Mouse (Mus musculus): ENCODE results near the gene Gba.

The Gba gene

DNA sequence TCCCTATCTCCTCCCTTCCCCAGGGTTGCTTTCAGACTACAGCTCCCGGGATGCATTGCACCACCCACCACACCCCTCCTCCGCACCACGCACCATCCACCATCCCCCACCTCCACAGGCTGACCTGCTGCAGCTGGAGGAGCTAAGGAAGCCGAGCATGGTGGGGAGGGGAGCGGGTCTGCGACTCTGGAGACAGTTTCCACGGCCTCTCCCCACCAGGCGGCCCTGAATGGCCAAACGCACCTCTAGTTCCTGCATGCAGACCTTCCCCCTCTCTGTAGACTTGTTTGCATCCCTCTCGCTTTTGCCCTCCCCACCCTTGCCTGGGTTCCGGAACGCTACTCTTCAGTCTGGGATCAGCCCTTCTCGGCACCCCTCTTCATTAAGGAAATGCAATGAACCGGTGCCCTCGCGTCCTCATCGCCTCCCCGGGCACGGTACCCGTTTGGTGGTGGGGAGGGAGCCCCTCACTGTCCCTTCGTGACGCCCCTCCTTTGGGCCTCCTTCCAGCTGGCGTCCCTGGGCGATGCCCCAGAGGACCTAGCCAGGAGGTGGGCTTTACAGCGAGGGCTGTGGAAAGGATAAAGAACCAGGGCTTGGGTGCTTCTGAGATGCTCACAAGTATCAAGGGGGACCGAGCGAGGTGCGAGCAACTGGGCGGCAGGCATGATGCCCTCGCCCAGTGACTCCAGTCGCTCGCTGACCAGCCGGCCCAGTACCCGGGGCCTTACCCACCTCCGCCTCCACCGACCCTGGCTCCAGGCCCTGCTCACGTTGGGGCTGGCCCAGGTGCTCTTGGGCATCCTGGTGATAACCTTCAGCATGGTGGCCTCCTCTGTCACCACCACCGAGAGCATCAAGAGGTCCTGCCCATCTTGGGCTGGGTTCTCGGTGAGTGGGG is 19.4 kb upstream of the Gba start, which contains the start of gene Fam189b:
Gene Fam189b (plus strand): TSS at position 86 of the 901 bp plus-strand sequence.
- DNase-seq, result peak; percentile 88

GRCm38 (mm10) chr3:89183959-89184315 is 18.8 kb upstream of the Gba start:
- peak; percentile 33 for DNase-seq

DNA sequence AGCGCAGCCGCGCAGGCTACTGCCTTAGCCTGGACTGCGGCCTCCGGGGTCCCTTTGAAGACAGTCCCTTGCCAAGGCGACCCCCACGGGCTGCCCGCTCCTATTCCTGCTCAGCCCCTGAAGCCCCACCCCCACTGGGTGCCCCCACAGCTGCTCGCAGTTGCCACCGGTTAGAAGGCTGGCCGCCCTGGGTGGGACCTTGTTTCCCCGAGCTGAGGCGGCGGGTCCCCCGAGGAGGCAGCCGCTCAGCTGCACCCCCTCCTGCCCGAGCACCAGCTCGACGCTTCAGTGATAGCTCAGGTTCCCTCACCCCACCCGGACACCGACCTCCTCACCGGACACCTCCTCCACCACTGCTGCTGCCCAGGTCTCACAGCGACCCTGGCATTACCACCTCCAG is 15.5 kb upstream of the Gba start:
- DNase-seq, result peak; percentile 88

DNA sequence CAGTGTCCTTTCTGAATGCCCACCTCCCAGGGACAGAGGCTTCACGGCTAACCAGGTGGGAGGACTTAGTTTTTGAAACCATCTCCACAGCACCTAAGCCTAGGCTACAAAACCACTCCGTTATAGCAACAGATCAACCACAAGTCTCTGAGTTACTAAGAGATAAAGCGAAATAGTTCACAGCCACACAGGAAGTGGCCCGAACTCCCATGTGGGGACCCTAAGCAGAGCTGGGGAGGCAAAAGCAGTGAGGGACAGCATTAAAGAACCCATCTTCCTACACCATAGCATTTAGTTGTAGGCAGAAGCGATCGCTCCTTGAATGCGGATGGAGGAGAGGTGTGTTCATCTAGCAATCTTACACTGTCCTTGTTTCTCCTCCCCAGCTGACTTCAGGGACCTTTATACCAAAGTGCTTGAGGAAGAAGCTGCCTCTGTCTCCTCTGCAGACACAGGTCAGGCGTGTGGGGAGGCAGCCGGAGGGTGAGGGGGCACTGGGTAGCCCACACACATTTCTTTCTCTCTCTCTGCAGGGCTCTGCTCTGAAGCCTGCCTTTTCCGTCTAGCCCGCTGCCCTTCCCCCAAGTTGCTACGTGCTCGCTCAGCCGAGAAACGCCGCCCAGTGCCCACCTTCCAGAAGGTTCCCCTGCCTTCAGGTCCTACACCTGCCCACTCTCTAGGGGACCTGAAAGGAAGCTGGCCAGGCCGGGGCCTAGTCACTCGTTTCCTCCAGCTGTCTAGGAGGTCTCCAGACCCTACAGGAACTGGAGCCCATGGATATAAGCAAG is 14.8 kb upstream of the Gba start:
- DNase-seq, result peak; percentile 80

GRCm38 (mm10) chr3:89188478-89188875 is 14.3 kb upstream of the Gba start:
- DNase-seq, result peak; percentile 75

DNA sequence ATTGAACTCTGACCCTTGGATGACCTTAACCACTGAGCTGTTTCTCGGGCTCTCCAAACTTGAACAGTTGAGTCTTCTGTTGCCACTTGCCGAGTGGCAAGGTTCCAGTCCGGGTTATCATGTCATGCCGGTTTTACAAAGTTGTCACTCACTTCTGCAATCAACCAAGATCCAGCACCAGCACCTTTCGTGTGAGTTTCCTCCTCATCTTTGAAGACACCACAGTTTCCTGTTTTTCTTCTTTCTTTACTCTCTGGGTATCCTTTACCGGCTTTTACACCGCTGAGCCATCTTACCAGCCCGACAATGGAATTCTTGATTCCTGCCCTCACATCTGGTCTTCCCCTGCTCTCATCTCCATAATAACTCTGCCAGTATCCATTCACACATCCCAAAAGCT is 12.3 kb upstream of the Gba start:
- peak; percentile 62 for DNase-seq

GRCm38 (mm10) chr3:89193351-89193750 is 9.4 kb upstream of the Gba start:
- peak; percentile 13 for DNase-seq

DNA sequence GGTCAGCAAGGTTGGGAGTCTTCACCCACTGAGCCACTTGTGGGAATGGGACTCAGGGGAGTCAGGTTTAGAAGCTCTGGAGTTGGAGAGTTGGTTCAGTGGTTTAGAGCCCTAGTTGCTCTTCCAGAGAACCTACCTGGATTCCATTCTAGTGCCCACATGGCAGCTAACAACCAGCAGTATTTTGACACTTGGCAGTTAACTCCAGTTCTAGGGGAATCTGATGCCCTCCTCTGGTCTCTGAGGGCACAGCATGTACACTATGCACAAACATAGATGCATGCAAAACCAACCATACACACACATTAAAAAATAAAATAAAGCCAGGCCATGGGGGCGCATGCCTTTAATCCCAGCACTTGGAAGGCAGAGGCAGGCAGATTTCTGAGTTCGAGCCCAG is 8.9 kb upstream of the Gba start:
- DNase-seq, result peak; percentile 77

- peak; percentile 95 for DNase-seq
Observed at GRCm38 (mm10) chr3:89195979-89196877, 6.5 kb upstream of the Gba start.

DNA sequence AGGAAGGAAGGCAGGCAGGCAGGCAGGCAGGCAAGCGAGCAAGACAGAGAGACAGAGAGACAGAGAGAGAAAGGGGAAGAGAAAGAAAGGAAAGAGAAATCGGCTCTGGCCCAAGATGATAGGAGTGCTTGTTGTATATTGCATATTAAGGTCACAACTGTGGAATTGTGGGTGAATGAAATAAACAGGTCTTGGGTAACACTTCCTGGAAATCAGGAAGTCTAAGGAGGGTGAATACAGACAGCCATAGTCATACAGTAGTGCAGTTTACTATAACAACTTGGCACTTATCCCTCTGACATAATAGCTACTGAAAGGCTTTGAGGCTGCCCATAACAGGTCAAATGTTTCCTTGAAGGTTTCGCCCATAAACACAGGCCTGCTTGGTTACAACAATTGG is 2.9 kb upstream of the Gba start:
- DNase-seq, result no peak

- no peak for DNase-seq
Observed at GRCm38 (mm10) chr3:89203142-89203514, 400 bp downstream of the Gba start.

DNA sequence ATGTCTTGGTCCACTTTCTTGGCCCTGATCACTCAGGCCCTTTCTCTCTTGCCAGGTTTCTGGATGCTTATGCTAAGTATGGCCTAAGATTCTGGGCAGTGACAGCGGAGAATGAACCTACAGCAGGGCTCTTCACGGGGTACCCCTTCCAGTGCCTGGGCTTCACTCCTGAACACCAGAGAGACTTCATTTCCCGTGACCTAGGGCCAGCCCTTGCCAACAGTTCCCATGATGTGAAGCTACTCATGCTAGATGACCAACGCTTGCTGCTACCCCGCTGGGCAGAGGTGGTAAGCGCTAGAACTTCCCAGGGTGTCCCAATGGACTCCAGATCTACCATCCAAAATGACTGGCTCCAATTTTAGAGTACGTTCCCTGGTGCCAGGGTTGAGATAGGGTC is 3.4 kb downstream of the Gba start:
- no peak for DNase-seq

DNA sequence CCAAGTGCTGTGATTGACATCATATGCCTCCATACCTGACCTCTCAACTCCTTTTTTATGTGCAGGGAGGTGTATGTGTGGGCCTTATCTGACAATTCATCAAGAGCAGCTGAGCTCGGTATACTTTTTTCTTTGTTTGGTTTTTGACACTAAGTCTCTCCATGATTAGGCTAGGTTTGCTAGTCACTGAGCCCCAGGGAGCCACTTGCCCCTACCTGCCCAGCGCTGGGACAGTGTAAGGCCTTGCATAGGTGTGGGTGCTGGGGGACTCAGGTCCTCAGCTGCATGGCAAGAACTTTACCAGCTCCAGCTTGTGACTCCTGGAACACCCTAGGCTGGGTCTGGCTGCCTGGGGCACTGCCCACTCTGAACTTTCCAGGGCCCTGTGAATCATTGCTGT is 4.0 kb downstream of the Gba start:
- no peak for DNase-seq

GRCm38 (mm10) chr3:89208075-89208657 is 5.4 kb downstream of the Gba start:
- no peak for DNase-seq

- DNase-seq, result no peak
Observed at GRCm38 (mm10) chr3:89208736-89209135, 6.0 kb downstream of the Gba start.

DNA sequence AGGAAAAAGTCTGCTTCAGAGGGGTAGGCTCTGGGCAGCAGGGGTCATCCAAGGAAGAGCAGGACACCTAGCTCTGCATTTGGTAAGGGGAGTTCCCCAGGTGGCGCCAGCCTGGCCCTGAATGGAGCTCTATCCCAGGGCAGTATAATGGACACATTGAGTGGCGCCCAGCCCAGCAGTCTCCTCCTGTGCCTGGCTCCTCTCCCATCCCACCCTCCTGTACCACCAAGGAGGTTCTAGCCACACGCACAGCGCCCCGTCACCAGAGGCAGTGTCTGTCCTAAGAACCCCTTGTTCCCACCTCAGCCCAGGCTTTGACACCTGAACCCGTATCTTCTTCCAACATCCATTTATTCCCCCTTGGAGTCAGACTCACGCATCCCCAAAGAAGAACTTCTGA is 7.0 kb downstream of the Gba start:
- no peak for DNase-seq

DNA sequence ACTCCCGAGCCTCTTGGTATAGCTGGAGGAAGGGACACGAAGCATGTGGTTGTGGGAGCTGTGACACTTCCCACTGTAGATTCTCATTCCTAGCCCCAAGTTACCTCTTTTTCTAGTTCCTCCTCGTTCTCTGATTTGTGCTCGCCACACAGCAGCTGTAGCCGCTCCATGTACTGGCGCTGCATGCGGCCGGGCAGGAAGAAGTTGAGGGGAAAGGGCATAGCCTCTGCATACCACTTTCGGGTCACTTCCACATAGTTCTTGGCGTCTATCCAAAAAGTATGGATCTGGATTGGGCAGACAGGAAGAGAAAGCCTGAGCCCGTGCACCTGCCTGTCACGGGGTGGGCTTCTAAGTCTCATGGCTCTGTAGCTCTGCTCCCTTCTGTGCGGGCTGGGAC is 7.4 kb downstream of the Gba start:
- no peak for DNase-seq

DNA sequence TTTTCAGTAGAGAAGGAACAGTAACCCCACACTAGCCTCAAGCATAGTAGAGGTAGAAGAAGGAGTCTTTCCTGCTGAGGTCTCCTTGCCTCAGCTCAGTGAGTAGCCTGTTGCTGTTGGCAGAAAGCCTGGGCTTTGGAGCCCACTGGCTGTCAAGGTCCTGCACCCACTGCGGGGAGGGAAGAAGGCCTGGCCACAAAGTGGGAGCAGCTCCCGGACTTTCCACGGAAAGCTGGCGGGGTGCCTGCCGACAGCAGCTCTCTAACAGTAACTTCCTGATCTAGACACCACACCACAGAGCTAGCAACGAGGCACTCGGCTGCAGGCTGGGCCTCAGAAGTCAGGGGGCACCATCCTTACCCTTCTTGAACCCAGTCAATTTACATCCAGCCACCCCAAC is 8.0 kb downstream of the Gba start:
- no peak for DNase-seq

GRCm38 (mm10) chr3:89213803-89214530 is 11.2 kb downstream of the Gba start:
- peak; percentile 89 for DNase-seq

- DNase-seq, result no peak
Observed at GRCm38 (mm10) chr3:89214681-89215411, 12.1 kb downstream of the Gba start, which contains the start of gene Thbs3. Gene Thbs3 (plus strand): TSS chr3:89215180.

DNA sequence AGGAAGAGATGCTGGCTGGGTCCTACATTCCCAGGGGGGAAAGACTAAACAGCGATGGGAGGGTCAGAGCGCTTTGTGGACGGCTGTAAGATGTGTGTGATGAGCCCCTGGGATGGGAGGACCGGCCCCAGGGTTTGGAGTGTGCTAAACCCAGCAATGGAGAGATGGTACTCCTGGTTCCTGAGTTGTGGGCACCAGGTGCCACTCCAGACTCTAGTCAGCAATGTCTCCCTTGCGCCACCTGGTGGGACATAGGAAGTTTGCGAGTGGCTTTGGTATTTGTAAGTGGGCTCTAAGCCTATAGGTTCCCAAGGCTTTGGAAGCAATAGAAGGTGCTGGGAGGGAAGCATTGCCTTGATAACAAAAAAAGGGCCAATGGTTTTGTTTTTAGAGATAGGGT is 13.1 kb downstream of the Gba start:
- peak; percentile 92 for DNase-seq

Measured in thymus, postnatal 4 days (tissue).